Mouse (Mus musculus) cerebellum, adult 2 months (tissue): ENCODE measurements around the gene Stpg3. TPM values are rescaled to one million over a fixed set of nuclear protein-coding genes. Genes with fewer than 3 reads are reported as not detected.

ENCODE experiments used
- DNase-seq, 2 experiments: peaks; one replicate each; pipeline ENCODE4 v3.0.0; 2021
- H3K27ac ChIP-seq: fragments of 200-500 bp; 2 replicates; pipeline ENCODE4 v1.5.1; 2012; ENCODE audit warnings: low read length, control low read depth, inconsistent platforms; ENCODE audit not compliant: insufficient read depth
- H3K27me3 ChIP-seq: fragments of 200-500 bp; 2 replicates; pipeline ENCODE4 v1.6.1; 2012; ENCODE audit warnings: inconsistent platforms, mild to moderate bottlenecking, low read length, moderate library complexity; ENCODE audit not compliant: control insufficient read depth, insufficient read depth
- H3K4me1 ChIP-seq: fragments of 200-500 bp; 2 replicates; pipeline ENCODE4 v1.6.1; 2011; ENCODE audit warnings: low read length; ENCODE audit not compliant: control insufficient read depth, insufficient read depth
- H3K4me3 ChIP-seq: fragments of 200-500 bp; replicated peaks from 2 replicates; pipeline ENCODE3; 2011; ENCODE audit warnings: mild to moderate bottlenecking, low read depth, low read length, control low read depth; ENCODE audit not compliant: insufficient read depth
- CTCF ChIP-seq: fragments of 200-500 bp; IDR thresholded peaks from 2 replicates; pipeline ENCODE4 v1.5.1; 2011; ENCODE audit warnings: low read depth, mild to moderate bottlenecking, control low read depth, low read length, moderate library complexity, borderline replicate concordance; ENCODE audit not compliant: insufficient read depth
- POLR2A ChIP-seq: fragments of 200-500 bp; IDR thresholded peaks from 2 replicates; pipeline ENCODE4 v1.6.1; 2011; ENCODE audit warnings: low read length, control low read depth, borderline replicate concordance; ENCODE audit not compliant: insufficient read depth
- WGBS: fragments of 180-500 bp; shearing (Covaris S2); methylation state at CpG from one replicate; pipeline ENCODE4 v1.1.7; 2018; 5-methylcytosine and 5-hydroxymethylcytosine counted together
- polyA plus RNA-seq: library from polyadenylated mRNA; depleted of rRNA; stranded (reverse); fragments of >200 nt; gene quantifications from 2 replicates; pipeline ENCODE4 v1.2.3, GENCODE M21; 2012

Stpg3 gene
- polyA plus RNA-seq, 1 experiment, result not detected

GRCm38 (mm10) chr2:25241438-25241775 is 27.0 kb upstream of the Stpg3 start:
- 8% methylated on average over 6 of the region's 6 CpGs for WGBS
- no peaks in the 10 kb centered on the region for H3K27me3 ChIP-seq

GRCm38 (mm10) chr2:25240723-25241437 is 26.4 kb upstream of the Stpg3 start:
- peak; percentile 71 to 81 for DNase-seq
- WGBS, result 1% methylated on average over 29 of the region's 29 CpGs
- H3K4me3 ChIP-seq, result peak overlapping the region; percentile 77
- TF ChIP-seq CTCF (no peak), POLR2A (peak; percentile 44; the same call in 1 of the 2 replicates)
- no peaks in the 10 kb centered on the region for H3K27me3 ChIP-seq
- peak overlapping the region; percentile 80; the same call in 1 of the 2 replicates for H3K27ac ChIP-seq
- H3K4me1 ChIP-seq, result peaks cover 36% of the 10 kb centered on the region

More at GRCm38 (mm10) chr2:25241438-25241775, 27.0 kb upstream of the Stpg3 start:
- no peak for TF ChIP-seq POLR2A
- no peak for TF ChIP-seq CTCF
- peak overlapping the region; percentile 77 for H3K4me3 ChIP-seq
- DNase-seq, result no peak
- H3K4me1 ChIP-seq, result peaks cover 42% of the 10 kb centered on the region
- peak overlapping the region; percentile 80 for H3K27ac ChIP-seq

- no peak for DNase-seq
- H3K27ac ChIP-seq, result no peak overlapping the region
- WGBS, result 63% methylated on average over 8 of the region's 8 CpGs
- H3K27me3 ChIP-seq, result no peaks in the 10 kb centered on the region
- peak overlapping the region; percentile 35 for H3K4me3 ChIP-seq
- H3K4me1 ChIP-seq, result peaks cover 31% of the 10 kb centered on the region
- TF ChIP-seq POLR2A (no peak), CTCF (no peak)
Observed at GRCm38 (mm10) chr2:25240310-25240709, 25.9 kb upstream of the Stpg3 start.

- TF ChIP-seq POLR2A (no peak), CTCF (no peak)
- WGBS, result 81% methylated on average over 3 of the region's 3 CpGs
- DNase-seq, result no peak
Observed at GRCm38 (mm10) chr2:25239766-25240165, 25.3 kb upstream of the Stpg3 start.

DNA sequence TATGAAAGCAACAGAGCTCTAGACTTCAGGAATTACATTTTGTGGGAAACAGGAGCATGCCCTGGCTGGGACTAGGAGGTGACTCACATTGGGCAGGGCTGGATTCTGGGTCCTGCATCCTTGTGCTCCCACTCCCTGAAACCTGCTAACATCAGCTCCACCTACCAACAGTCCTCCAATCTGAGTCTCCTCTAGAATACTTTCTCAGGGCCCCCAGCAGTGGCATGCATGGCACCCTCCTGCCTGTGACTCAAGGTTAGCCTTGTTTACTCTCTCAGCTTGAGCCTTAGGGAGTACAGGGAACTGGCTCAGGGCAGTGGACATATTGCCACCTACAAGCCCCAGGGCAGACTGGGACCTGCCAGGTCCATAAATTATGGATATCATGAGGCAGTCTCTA is 23.7 kb upstream of the Stpg3 start:
- H3K27me3 ChIP-seq, result no peaks in the 10 kb centered on the region
- H3K4me3 ChIP-seq, result no peak overlapping the region
- TF ChIP-seq CTCF (no peak), POLR2A (no peak)
- no peak for DNase-seq
- peaks cover 11% of the 10 kb centered on the region for H3K4me1 ChIP-seq
- H3K27ac ChIP-seq, result no peak overlapping the region

More at GRCm38 (mm10) chr2:25239766-25240165, 25.3 kb upstream of the Stpg3 start:
- H3K27ac ChIP-seq, result no peak overlapping the region
- no peak overlapping the region for H3K4me3 ChIP-seq
- H3K27me3 ChIP-seq, result no peaks in the 10 kb centered on the region
- H3K4me1 ChIP-seq, result peaks cover 25% of the 10 kb centered on the region

GRCm38 (mm10) chr2:25237522-25237921 is 23.1 kb upstream of the Stpg3 start:
- WGBS, result 59% methylated on average over 4 of the region's 4 CpGs
- TF ChIP-seq POLR2A, result no peak
- no peak for DNase-seq

GRCm38 (mm10) chr2:25236614-25237013 is 22.2 kb upstream of the Stpg3 start, which contains the start of gene Rnf224:
Gene Rnf224 (minus strand): TSS chr2:25236787.
- DNase-seq, result no peak
- whole genome bisulfite sequencing, result 43% methylated on average over 8 of the region's 8 CpGs
- Histone ChIP-seq H3K4me3 (no peak within 1 kb of the TSS), H3K4me1 (peaks cover 11% of the 10 kb centered on the region), H3K27ac (no peak within 1 kb of the TSS), H3K27me3 (no peaks in the 10 kb centered on the region)
- TF ChIP-seq POLR2A (no peak), CTCF (no peak)

More at GRCm38 (mm10) chr2:25237522-25237921, 23.1 kb upstream of the Stpg3 start:
- Histone ChIP-seq H3K4me3 (no peak overlapping the region), H3K27ac (no peak overlapping the region), H3K4me1 (peaks cover 11% of the 10 kb centered on the region), H3K27me3 (no peaks in the 10 kb centered on the region)

- WGBS, result 70% methylated on average over 5 of the region's 5 CpGs
- no peaks in the 10 kb centered on the region for H3K27me3 ChIP-seq
Observed at GRCm38 (mm10) chr2:25234551-25235220, 20.2 kb upstream of the Stpg3 start.

More at GRCm38 (mm10) chr2:25234551-25235220, 20.2 kb upstream of the Stpg3 start:
- no peak overlapping the region for H3K4me3 ChIP-seq
- H3K27ac ChIP-seq, result no peak overlapping the region
- H3K4me1 ChIP-seq, result no peaks in the 10 kb centered on the region
- no peak for TF ChIP-seq POLR2A
- no peak for TF ChIP-seq CTCF
- DNase-seq, result no peak
